Mouse (Mus musculus) heart, postnatal 0 days (tissue): Measurements from ENCODE around the gene Ggact. TPM values are rescaled to one million over a fixed set of nuclear protein-coding genes. Genes with fewer than 3 reads are reported as not detected.

Source experiments
- ATAC-seq: fragments of 200-750 bp; cut with Nextera tagmentation; 2 replicates; pipeline ENCODE4 v1.8.0; 2017; ENCODE audit warnings: low read depth, moderate number of reproducible peaks, moderate library complexity; ENCODE audit not compliant: insufficient read depth
- DNase-seq: peaks from one replicate; pipeline ENCODE4 v3.0.0-alpha.2; 2016; ENCODE audit warnings: low spot score
- H3K27ac ChIP-seq: fragments of 300-500 bp; sonication (generic); 2 replicates; pipeline ENCODE4 v1.5.1; 2014; ENCODE audit warnings: low read depth, mild to moderate bottlenecking
- H3K27me3 ChIP-seq: fragments of 300-500 bp; sonication (generic); 2 replicates; pipeline ENCODE4 v1.6.1; 2014; ENCODE audit warnings: low read length, mixed read lengths; ENCODE audit not compliant: control insufficient read depth, insufficient read depth
- H3K36me3 ChIP-seq: fragments of 300-500 bp; sonication (generic); replicated peaks from 2 replicates; pipeline ENCODE4 v1.6.1; 2014; ENCODE audit warnings: low read length, mixed read lengths; ENCODE audit not compliant: control insufficient read depth, insufficient read depth
- H3K4me1 ChIP-seq: fragments of 300-500 bp; sonication (generic); 2 replicates; pipeline ENCODE4 v1.6.1; 2014; ENCODE audit warnings: antibody characterized with exemption; ENCODE audit not compliant: control insufficient read depth, insufficient read depth
- H3K4me2 ChIP-seq: fragments of 300-500 bp; sonication (generic); 2 replicates; pipeline ENCODE4 v1.6.1; 2014; ENCODE audit warnings: low read depth, mild to moderate bottlenecking, low read length, moderate library complexity
- H3K4me3 ChIP-seq: fragments of 300-500 bp; sonication (generic); 2 replicates; pipeline ENCODE4 v1.5.1; 2014; ENCODE audit warnings: low read depth, low read length
- H3K9ac ChIP-seq: fragments of 300-500 bp; sonication (generic); replicated peaks from 2 replicates; pipeline ENCODE4 v1.6.1; 2014; ENCODE audit warnings: low read depth, low read length, mixed read lengths
- H3K9me3 ChIP-seq: fragments of 300-500 bp; sonication (generic); replicated peaks from 2 replicates; pipeline ENCODE4 v1.6.1; 2016; ENCODE audit warnings: low read length; ENCODE audit not compliant: control insufficient read depth
- CTCF ChIP-seq: IDR thresholded peaks from 2 replicates; pipeline ENCODE4 v1.5.1; 2016; ENCODE audit warnings: antibody characterized with exemption, control low read depth, low read depth
- EP300 ChIP-seq: IDR thresholded peaks from 2 replicates; pipeline ENCODE4 v1.6.1; 2016; ENCODE audit warnings: antibody characterized with exemption, low read depth
- WGBS: fragments of 180-500 bp; shearing (Covaris S2); extraction: QIAGEN DNeasy Blood & Tissue Kit; methylation state at CpG from one replicate; pipeline ENCODE4 v1.1.7; 2014; 5-methylcytosine and 5-hydroxymethylcytosine counted together
- polyA plus RNA-seq: library from polyadenylated mRNA; unstranded; fragments of >200 nt; fragmentation: Nextera tagmentation; extraction: Ambion mirVana; gene quantifications from 2 replicates; pipeline ENCODE4 v1.2.1, GENCODE M21; 2015
- total RNA-seq: library from RNA; depleted of rRNA; stranded (reverse); fragments of >200 nt; gene quantifications from 2 replicates; pipeline ENCODE4 v1.2.3, GENCODE M21; 2014; ENCODE audit warnings: low replicate concordance

Ggact gene
- total and polyA plus RNA-seq, 2 experiments from 2014 or later = 26.7 to 52.6 TPM

DNA sequence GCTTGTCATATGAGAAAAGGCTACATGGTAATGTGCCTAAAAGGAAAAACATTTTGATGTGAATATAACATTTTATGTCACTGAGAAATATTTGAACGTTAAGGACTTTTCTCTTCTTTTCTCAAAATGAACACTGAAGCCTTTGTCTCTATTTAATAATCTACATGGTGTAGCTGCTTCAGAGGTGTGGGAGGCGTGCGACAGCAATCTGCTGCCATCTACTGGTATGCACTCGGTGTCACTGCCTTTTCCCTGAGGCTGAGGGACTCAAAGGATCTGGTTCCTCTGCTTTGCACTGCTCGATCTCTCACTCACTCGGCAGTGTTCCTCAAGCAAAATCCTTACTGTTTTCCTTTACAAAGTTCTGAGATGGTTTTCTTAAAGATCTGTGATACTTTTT, 37.4 kb downstream of the Ggact start:
- ATAC-seq (peak; percentile 85), DNase-seq (peak; percentile 82)
- TF ChIP-seq CTCF (peak; percentile 97), EP300 (no peak)
- Histone ChIP-seq H3K4me2 (no peak overlapping the region), H3K27ac (no peak overlapping the region), H3K9me3 (no peaks in the 10 kb centered on the region), H3K4me3 (no peak overlapping the region), H3K27me3 (no peaks in the 10 kb centered on the region), H3K9ac (no peak overlapping the region), H3K36me3 (no peaks in the 10 kb centered on the region), H3K4me1 (no peaks in the 10 kb centered on the region)
- 5% methylated on average over 6 of the region's 6 CpGs for WGBS

DNA sequence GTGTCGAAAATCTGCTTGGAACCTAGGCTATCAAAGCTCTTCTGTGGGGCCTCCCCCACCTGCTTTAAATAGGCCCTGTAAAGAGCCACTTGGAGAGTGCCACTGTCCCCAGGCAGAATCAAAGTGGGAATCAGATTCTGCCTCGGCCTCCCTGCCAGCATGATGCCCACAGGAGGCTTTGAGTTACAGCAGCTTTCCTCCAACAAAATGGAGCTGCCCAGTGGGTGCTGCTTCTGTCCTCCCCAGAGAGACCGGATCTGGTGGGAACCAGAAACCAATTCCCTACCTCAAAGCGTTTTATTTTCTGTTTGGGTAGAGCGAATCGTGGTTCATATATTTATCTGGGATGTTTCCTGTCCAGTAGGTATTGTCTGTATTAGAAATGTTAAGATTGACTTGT, 37.9 kb downstream of the Ggact start:
- no peaks in the 10 kb centered on the region for H3K9me3 ChIP-seq
- H3K4me3 ChIP-seq = no peak overlapping the region
- no peak for ATAC-seq
- TF ChIP-seq CTCF = no peak
- TF ChIP-seq EP300 = no peak
- no peaks in the 10 kb centered on the region for H3K36me3 ChIP-seq
- H3K4me1 ChIP-seq = no peaks in the 10 kb centered on the region
- H3K27me3 ChIP-seq = no peaks in the 10 kb centered on the region
- 60% methylated on average over 6 of the region's 6 CpGs for WGBS
- H3K9ac ChIP-seq = no peak overlapping the region
- H3K27ac ChIP-seq = no peak overlapping the region
- H3K4me2 ChIP-seq = no peak overlapping the region
- DNase-seq = no peak

DNA sequence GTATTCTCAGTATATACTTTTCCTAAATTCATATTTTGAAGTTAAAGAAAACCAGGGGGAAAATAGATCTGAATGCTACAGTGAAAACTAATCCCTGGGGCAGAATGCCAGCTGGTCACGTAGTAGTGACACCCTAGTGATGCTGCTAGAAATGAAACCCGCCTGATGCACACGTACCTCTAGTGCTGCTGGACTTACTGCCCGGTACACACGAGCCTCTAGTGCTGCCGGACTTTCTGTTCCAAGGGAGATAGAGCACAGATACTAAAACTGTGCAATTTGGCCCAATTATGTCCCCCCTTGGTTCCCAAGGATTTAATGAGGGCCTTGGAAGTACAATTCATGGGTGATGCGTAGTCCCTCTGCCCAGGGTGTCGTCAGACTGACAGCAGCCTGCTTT, 38.5 kb downstream of the Ggact start:
- DNase-seq (no peak), ATAC-seq (no peak)
- H3K27ac ChIP-seq = no peak overlapping the region
- no peaks in the 10 kb centered on the region for H3K9me3 ChIP-seq
- WGBS = 68% methylated on average over 8 of the region's 8 CpGs
- H3K4me1 ChIP-seq = no peaks in the 10 kb centered on the region
- H3K36me3 ChIP-seq = no peaks in the 10 kb centered on the region
- H3K4me3 ChIP-seq = no peak overlapping the region
- no peak overlapping the region for H3K4me2 ChIP-seq
- H3K27me3 ChIP-seq = no peaks in the 10 kb centered on the region
- TF ChIP-seq EP300 = no peak
- TF ChIP-seq CTCF = no peak
- no peak overlapping the region for H3K9ac ChIP-seq

DNA sequence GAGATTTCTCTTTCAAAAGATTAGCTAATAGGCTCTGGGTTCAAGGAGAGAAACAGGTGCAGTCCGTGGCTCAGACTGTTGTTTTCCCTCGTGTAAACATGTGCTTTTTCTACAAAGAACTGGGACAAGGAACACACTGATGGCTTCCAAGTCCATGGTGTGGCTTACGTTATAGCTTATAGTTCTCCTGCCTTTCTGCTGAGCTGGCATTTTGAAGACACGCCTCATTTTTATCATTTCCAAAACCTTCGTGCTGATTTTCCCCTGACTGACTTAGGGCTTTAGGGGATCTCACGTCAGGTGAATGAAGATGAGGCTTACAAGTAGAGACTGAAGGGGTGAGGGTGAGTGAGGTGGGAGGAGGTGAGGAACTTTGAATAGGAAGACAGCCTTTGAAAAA, 40.9 kb downstream of the Ggact start:
- WGBS = 82% methylated on average over 6 of the region's 6 CpGs
- no peaks in the 10 kb centered on the region for H3K9me3 ChIP-seq
- no peak overlapping the region for H3K27ac ChIP-seq
- no peaks in the 10 kb centered on the region for H3K27me3 ChIP-seq
- no peak for TF ChIP-seq CTCF
- TF ChIP-seq EP300 = no peak
- ATAC-seq (no peak), DNase-seq (no peak)
- no peaks in the 10 kb centered on the region for H3K4me1 ChIP-seq
- H3K4me2 ChIP-seq = no peak overlapping the region
- no peaks in the 10 kb centered on the region for H3K36me3 ChIP-seq
- H3K4me3 ChIP-seq = no peak overlapping the region
- no peak overlapping the region for H3K9ac ChIP-seq

DNA sequence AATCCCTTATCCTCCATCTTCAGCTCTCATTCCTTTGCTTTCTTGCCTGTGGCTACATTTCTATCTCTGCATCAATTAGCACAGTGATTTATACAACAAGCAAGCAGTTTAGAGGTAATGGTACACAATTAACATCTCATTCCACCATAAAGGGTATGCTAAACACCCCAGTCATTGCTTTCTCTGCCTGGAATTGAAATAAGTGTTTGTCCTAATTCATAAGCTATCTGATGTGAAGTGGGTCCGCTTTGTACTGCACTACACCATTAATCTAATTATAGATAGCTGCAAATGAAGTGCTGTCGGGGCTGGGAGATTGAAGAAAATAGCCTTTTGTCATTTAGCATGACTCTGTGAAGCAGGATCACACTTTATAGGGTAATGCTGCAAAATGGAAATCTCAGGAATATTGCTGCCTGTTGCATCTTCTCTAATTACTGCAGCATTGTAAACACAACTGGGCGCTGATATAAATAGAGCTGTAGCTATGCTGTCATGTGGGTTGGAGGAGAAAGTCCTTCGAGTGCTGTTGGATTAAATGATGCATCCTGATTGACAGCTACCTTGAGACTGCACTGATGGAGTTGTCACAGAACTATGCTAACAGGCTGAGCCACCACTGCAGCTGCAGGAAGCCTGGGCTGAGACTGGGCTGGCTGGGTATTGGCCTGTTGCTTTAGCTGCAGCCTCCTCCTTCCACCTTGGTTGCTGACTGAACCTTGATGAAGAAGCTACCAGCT, 41.5 kb downstream of the Ggact start:
- H3K36me3 ChIP-seq = no peaks in the 10 kb centered on the region
- H3K9ac ChIP-seq = no peak overlapping the region
- no peak overlapping the region for H3K4me3 ChIP-seq
- H3K27ac ChIP-seq = no peak overlapping the region
- ATAC-seq = no peak
- 35% methylated on average over 4 of the region's 4 CpGs for WGBS
- no peak overlapping the region for H3K4me2 ChIP-seq
- no peak for TF ChIP-seq EP300
- no peak for TF ChIP-seq CTCF
- DNase-seq = no peak
- no peaks in the 10 kb centered on the region for H3K9me3 ChIP-seq
- no peaks in the 10 kb centered on the region for H3K27me3 ChIP-seq
- no peaks in the 10 kb centered on the region; the same call in 1 of the 2 replicates for H3K4me1 ChIP-seq

DNA sequence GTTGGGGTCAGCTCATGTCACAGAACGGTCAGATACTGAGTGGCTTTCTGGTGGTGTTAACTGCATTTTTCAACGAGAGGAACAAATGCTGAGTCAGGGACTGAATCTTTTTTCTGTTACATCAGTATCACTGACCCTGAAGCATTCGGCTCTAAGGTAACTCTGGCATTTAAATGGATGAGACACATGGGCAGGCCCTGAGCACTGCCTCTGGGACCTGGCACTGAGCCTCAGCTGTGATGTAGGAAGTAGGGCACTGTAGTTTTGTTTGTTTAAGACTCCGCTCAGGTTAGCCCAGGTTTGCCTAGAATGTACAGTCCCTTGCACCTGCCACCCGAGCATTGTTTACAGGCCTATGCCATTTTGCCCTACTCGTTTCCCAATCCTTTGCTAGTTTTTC, 43.7 kb downstream of the Ggact start:
- no peak overlapping the region for H3K9ac ChIP-seq
- DNase-seq (no peak), ATAC-seq (no peak)
- TF ChIP-seq CTCF = no peak
- no peak for TF ChIP-seq EP300
- 77% methylated on average over 6 of the region's 6 CpGs for WGBS
- H3K27me3 ChIP-seq = no peaks in the 10 kb centered on the region
- no peaks in the 10 kb centered on the region; the same call in 1 of the 2 replicates for H3K4me1 ChIP-seq
- no peaks in the 10 kb centered on the region for H3K9me3 ChIP-seq
- H3K4me2 ChIP-seq = no peak overlapping the region
- H3K4me3 ChIP-seq = no peak overlapping the region
- no peak overlapping the region for H3K27ac ChIP-seq
- no peaks in the 10 kb centered on the region for H3K36me3 ChIP-seq
